Mouse (Mus musculus) urinary bladder, postnatal 14 days (tissue): ENCODE results near the gene Sync.

Source experiments
- DNase-seq: peaks from one replicate; pipeline ENCODE4 v3.0.0; 2021; ENCODE audit warnings: low spot score

Sync gene

GRCm38 (mm10) chr4:129304306-129304705 lies 16.9 kb downstream of the Sync start:
- DNase-seq = no peak

GRCm38 (mm10) chr4:129307936-129308335 lies 20.5 kb downstream of the Sync start:
- no peak for DNase-seq

- DNase-seq = no peak
Measured at GRCm38 (mm10) chr4:129313886-129314285, 26.5 kb downstream of the Sync start.

GRCm38 (mm10) chr4:129320876-129321275 lies 33.5 kb downstream of the Sync start:
- no peak for DNase-seq

- DNase-seq = no peak
Measured at GRCm38 (mm10) chr4:129322042-129322441, 34.6 kb downstream of the Sync start.

- DNase-seq = no peak
Measured at GRCm38 (mm10) chr4:129323491-129323890, 36.1 kb downstream of the Sync start.

- DNase-seq = peak; percentile 46
Measured at GRCm38 (mm10) chr4:129324756-129325155, 37.3 kb downstream of the Sync start.

GRCm38 (mm10) chr4:129326191-129326590 lies 38.8 kb downstream of the Sync start:
- no peak for DNase-seq

- no peak for DNase-seq
Measured at GRCm38 (mm10) chr4:129332846-129333245, 45.4 kb downstream of the Sync start.

GRCm38 (mm10) chr4:129334677-129335215 lies 47.3 kb downstream of the Sync start:
- DNase-seq = peak; percentile 55

GRCm38 (mm10) chr4:129335216-129336074 lies 48.0 kb downstream of the Sync start, which contains the start of the genes Rbbp4 and Zbtb8os:
Rbbp4 (minus strand) TSS chr4:129335370.
Zbtb8os (plus strand) TSS chr4:129335695.
- DNase-seq = peak; percentile 97

GRCm38 (mm10) chr4:129336291-129336690 lies 48.9 kb downstream of the Sync start:
- no peak for DNase-seq

- DNase-seq = no peak
Measured at GRCm38 (mm10) chr4:129339743-129340142, 52.3 kb downstream of the Sync start.

- no peak for DNase-seq
Measured at GRCm38 (mm10) chr4:129341888-129342287, 54.5 kb downstream of the Sync start.

GRCm38 (mm10) chr4:129342705-129343104 lies 55.3 kb downstream of the Sync start:
- DNase-seq = no peak

- DNase-seq = peak; percentile 20
Measured at GRCm38 (mm10) chr4:129346481-129347154, 59.2 kb downstream of the Sync start.

- DNase-seq = peak; percentile 84
Measured at GRCm38 (mm10) chr4:129350644-129351043, 63.2 kb downstream of the Sync start.

- DNase-seq = no peak
Measured at GRCm38 (mm10) chr4:129351111-129351510, 63.7 kb downstream of the Sync start.

GRCm38 (mm10) chr4:129353176-129353575 lies 65.8 kb downstream of the Sync start:
- no peak for DNase-seq

- no peak for DNase-seq
Measured at GRCm38 (mm10) chr4:129354236-129354635, 66.8 kb downstream of the Sync start.

- no peak for DNase-seq
Measured at GRCm38 (mm10) chr4:129357613-129358163, 70.3 kb downstream of the Sync start.
